Mouse (Mus musculus): ENCODE results near the gene Olfr1176. TPM values are rescaled to one million over a fixed set of nuclear protein-coding genes. Genes with fewer than 3 reads are reported as not detected.

The Olfr1176 gene
- not detected in 2 replicates for polyA plus RNA-seq (2015; fragmentation: Nextera tagmentation; extraction: Ambion mirVana)

GRCm38 (mm10) chr2:88336421-88336820, at the start of gene Olfr1176:
Gene Olfr1176 (plus strand): TSS chr2:88336721.
- Histone ChIP-seq H3K36me3 (ENCODE audit: control insufficient read depth, insufficient read depth) (no peaks in the 10 kb centered on the region), H3K27me3 (replicated peaks; ENCODE audit: control insufficient read depth, insufficient read depth, low read length) (no peaks in the 10 kb centered on the region), H3K9ac (ENCODE audit: low read depth, low read length) (no peak within 1 kb of the TSS), H3K4me3 (ENCODE audit: low read depth, low read length) (no peak within 1 kb of the TSS), H3K9me3 (ENCODE audit: control insufficient read depth) (no peaks in the 10 kb centered on the region), H3K4me2 (replicated peaks; ENCODE audit: low read depth) (no peak within 1 kb of the TSS), H3K27ac (ENCODE audit: low read depth, low read length) (no peak within 1 kb of the TSS), H3K4me1 (replicated peaks; ENCODE audit: control insufficient read depth, insufficient read depth, low read length) (no peaks in the 10 kb centered on the region)
- WGBS, result 47% methylated on average over 1 of the region's 1 CpGs
- ATAC-seq, result no peak
- TF ChIP-seq CTCF (IDR thresholded peaks at IDR 0.05; ENCODE audit: low read depth), result no peak

- no peaks in the 10 kb centered on the region for H3K27me3 ChIP-seq (replicated peaks; ENCODE audit: control insufficient read depth, insufficient read depth, low read length)
- no peak for TF ChIP-seq CTCF (IDR thresholded peaks at IDR 0.05; ENCODE audit: low read depth)
- H3K9ac ChIP-seq (ENCODE audit: low read depth, low read length), result no peak within 1 kb of the TSS
- no peaks in the 10 kb centered on the region for H3K4me1 ChIP-seq (replicated peaks; ENCODE audit: control insufficient read depth, insufficient read depth, low read length)
- ATAC-seq, result no peak
- no peak within 1 kb of the TSS for H3K27ac ChIP-seq (ENCODE audit: low read depth, low read length)
- H3K9me3 ChIP-seq (ENCODE audit: control insufficient read depth), result no peaks in the 10 kb centered on the region
- H3K4me2 ChIP-seq (replicated peaks; ENCODE audit: low read depth), result no peak within 1 kb of the TSS
- no peak within 1 kb of the TSS for H3K4me3 ChIP-seq (ENCODE audit: low read depth, low read length)
- 87% methylated on average over 4 of the region's 4 CpGs for WGBS
- H3K36me3 ChIP-seq (ENCODE audit: control insufficient read depth, insufficient read depth), result no peaks in the 10 kb centered on the region
Measured at GRCm38 (mm10) chr2:88315035-88315434, 21.5 kb upstream of the Olfr1176 start, which contains the start of gene Olfr1174-ps. Gene Olfr1174-ps (minus strand): TSS chr2:88315135.

DNA sequence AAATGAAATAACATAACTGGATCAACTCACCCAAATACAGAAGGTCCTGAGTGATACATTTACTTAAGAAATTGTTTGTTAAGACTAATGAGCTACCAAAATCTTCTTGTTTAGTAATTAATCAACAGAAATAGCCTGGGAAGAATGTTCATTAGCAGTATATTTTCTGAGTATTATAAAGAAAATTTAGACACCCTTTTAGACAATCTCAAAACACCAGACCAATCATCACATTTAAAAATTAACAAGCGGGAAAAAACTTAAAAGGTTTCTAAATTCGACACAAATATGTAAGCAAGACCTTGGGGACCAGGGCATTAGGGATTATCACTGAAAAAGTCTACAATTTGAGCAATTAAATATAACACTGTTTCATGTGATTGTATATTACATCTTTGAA, 9.4 kb upstream of the Olfr1176 start, which contains the start of gene Olfr1175-ps:
Gene Olfr1175-ps (minus strand): TSS at position 101 of the 400 bp plus-strand sequence.
- Histone ChIP-seq H3K36me3 (ENCODE audit: control insufficient read depth, insufficient read depth) (no peaks in the 10 kb centered on the region), H3K9ac (ENCODE audit: low read depth, low read length) (no peak within 1 kb of the TSS), H3K27ac (ENCODE audit: low read depth, low read length) (no peak within 1 kb of the TSS), H3K9me3 (ENCODE audit: control insufficient read depth) (no peaks in the 10 kb centered on the region), H3K4me2 (replicated peaks; ENCODE audit: low read depth) (no peak within 1 kb of the TSS), H3K27me3 (replicated peaks; ENCODE audit: control insufficient read depth, insufficient read depth, low read length) (no peaks in the 10 kb centered on the region), H3K4me1 (replicated peaks; ENCODE audit: control insufficient read depth, insufficient read depth, low read length) (no peaks in the 10 kb centered on the region), H3K4me3 (ENCODE audit: low read depth, low read length) (no peak within 1 kb of the TSS)
- ATAC-seq, result no peak
- WGBS, result 81% methylated on average over 2 of the region's 2 CpGs
- TF ChIP-seq CTCF (IDR thresholded peaks at IDR 0.05; ENCODE audit: low read depth), result no peak

DNA sequence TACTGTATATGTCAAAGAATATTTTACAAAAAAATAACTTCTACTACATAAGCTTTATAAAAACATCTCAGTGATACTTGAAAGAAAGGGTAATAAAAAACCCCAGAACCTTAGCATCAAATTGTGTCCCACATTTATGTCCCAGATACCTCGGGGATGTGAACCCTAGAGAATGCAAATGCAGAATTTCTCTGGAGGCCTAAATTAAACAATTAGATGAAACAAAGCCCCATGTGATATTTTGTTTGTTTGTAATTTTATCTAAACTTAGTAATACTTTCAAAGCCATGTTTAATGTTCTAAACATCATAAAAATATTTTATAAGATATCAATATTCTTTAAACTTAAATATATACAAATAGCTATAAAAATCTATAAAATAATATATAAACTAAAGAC, 9.9 kb downstream of the Olfr1176 start, which contains the start of gene Olfr1177-ps:
Gene Olfr1177-ps (minus strand): TSS at position 101 of the 400 bp plus-strand sequence.
- ATAC-seq, result no peak
- Histone ChIP-seq H3K36me3 (ENCODE audit: control insufficient read depth, insufficient read depth) (no peaks in the 10 kb centered on the region), H3K9ac (ENCODE audit: low read depth, low read length) (no peak within 1 kb of the TSS), H3K4me1 (replicated peaks; ENCODE audit: control insufficient read depth, insufficient read depth, low read length) (no peaks in the 10 kb centered on the region), H3K9me3 (ENCODE audit: control insufficient read depth) (no peaks in the 10 kb centered on the region), H3K4me2 (replicated peaks; ENCODE audit: low read depth) (no peak within 1 kb of the TSS), H3K27me3 (replicated peaks; ENCODE audit: control insufficient read depth, insufficient read depth, low read length) (no peaks in the 10 kb centered on the region), H3K27ac (ENCODE audit: low read depth, low read length) (no peak within 1 kb of the TSS), H3K4me3 (ENCODE audit: low read depth, low read length) (no peak within 1 kb of the TSS)
- TF ChIP-seq CTCF (IDR thresholded peaks at IDR 0.05; ENCODE audit: low read depth), result no peak
- 78% methylated on average over 1 of the region's 1 CpGs for WGBS

DNA sequence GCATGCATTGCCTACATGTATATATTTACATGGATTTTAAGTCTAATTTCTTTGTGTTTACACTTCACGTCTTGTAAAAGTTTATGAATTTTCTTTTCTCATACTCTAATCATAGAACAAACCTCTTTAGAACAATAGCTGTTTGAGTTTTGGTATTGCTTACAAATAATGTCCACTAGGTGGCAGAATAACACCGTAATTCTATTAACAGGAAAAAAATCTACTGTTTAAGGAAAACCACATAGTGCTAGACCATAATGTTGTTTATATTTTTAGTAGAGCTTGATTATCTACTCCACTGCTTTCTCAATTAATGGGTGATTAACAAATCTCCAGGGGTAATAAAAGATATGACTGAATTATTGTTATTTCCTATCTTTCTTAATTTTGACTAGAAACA, 19.8 kb downstream of the Olfr1176 start:
- Histone ChIP-seq H3K4me1 (replicated peaks; ENCODE audit: control insufficient read depth, insufficient read depth, low read length) (no peaks in the 10 kb centered on the region), H3K36me3 (ENCODE audit: control insufficient read depth, insufficient read depth) (no peaks in the 10 kb centered on the region), H3K27ac (ENCODE audit: low read depth, low read length) (no peak overlapping the region), H3K9me3 (ENCODE audit: control insufficient read depth) (no peaks in the 10 kb centered on the region), H3K4me3 (ENCODE audit: low read depth, low read length) (no peak overlapping the region), H3K9ac (ENCODE audit: low read depth, low read length) (no peak overlapping the region), H3K27me3 (replicated peaks; ENCODE audit: control insufficient read depth, insufficient read depth, low read length) (no peaks in the 10 kb centered on the region), H3K4me2 (replicated peaks; ENCODE audit: low read depth) (no peak overlapping the region)
- ATAC-seq, result no peak
- TF ChIP-seq CTCF (IDR thresholded peaks at IDR 0.05; ENCODE audit: low read depth), result peak; percentile 67
- 0% methylated on average over 2 of the region's 2 CpGs for WGBS

DNA sequence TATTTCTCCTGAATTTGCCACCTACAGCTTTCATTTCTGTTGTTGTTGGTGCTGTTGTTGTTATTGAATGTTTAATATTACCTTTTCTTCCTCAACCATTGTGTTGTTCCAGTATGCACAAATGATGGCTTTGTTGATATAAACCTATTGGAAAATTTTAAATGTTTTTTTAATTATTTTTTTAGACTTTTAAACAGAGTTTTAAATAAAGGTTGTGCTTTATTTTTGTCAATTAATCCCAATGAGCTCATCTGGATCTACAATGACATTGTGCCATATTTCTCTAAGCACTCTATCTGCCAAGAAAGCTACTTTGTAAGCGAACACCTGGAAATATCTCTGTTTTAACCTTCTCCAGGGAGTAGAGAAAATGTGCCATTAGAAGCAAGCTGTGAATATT, 50.2 kb downstream of the Olfr1176 start, which contains the start of gene Olfr1178:
Gene Olfr1178 (plus strand): TSS at position 301 of the 400 bp plus-strand sequence.
- no peak within 1 kb of the TSS for H3K4me3 ChIP-seq (ENCODE audit: low read depth, low read length)
- H3K27ac ChIP-seq (ENCODE audit: low read depth, low read length), result no peak within 1 kb of the TSS
- no peak for ATAC-seq
- no peaks in the 10 kb centered on the region for H3K36me3 ChIP-seq (ENCODE audit: control insufficient read depth, insufficient read depth)
- no peak for TF ChIP-seq CTCF (IDR thresholded peaks at IDR 0.05; ENCODE audit: low read depth)
- H3K4me1 ChIP-seq (replicated peaks; ENCODE audit: control insufficient read depth, insufficient read depth, low read length), result no peaks in the 10 kb centered on the region
- H3K4me2 ChIP-seq (replicated peaks; ENCODE audit: low read depth), result no peak within 1 kb of the TSS
- WGBS, result 91% methylated on average over 1 of the region's 1 CpGs
- no peaks in the 10 kb centered on the region for H3K27me3 ChIP-seq (replicated peaks; ENCODE audit: control insufficient read depth, insufficient read depth, low read length)
- no peak within 1 kb of the TSS for H3K9ac ChIP-seq (ENCODE audit: low read depth, low read length)
- H3K9me3 ChIP-seq (ENCODE audit: control insufficient read depth), result no peaks in the 10 kb centered on the region

Other genes starting within 250 kb of the Olfr1176 start
- not detected in 2 replicates for gene Olfr1164, start 242.8 kb upstream of the Olfr1176 start, polyA plus RNA-seq (2015; fragmentation: Nextera tagmentation; extraction: Ambion mirVana)
- gene Olfr1166, start 208.4 kb upstream of the Olfr1176 start, polyA plus RNA-seq (2015; fragmentation: Nextera tagmentation; extraction: Ambion mirVana), result not detected in 2 replicates
- gene Olfr1167, start 181.5 kb upstream of the Olfr1176 start, polyA plus RNA-seq (2015; fragmentation: Nextera tagmentation; extraction: Ambion mirVana), result not detected in 2 replicates
- not detected in 2 replicates for gene Olfr1168, start 154.8 kb upstream of the Olfr1176 start, polyA plus RNA-seq (2015; fragmentation: Nextera tagmentation; extraction: Ambion mirVana)
- not detected in 2 replicates for gene Olfr1170, start 108.4 kb upstream of the Olfr1176 start, polyA plus RNA-seq (2015; fragmentation: Nextera tagmentation; extraction: Ambion mirVana)
- 0.03 TPM in 1 of 2 replicates, not detected in the other for gene Olfr1173, start 56.8 kb upstream of the Olfr1176 start, polyA plus RNA-seq (2015; fragmentation: Nextera tagmentation; extraction: Ambion mirVana)
- not detected in 2 replicates for gene Olfr1174-ps, start 21.6 kb upstream of the Olfr1176 start, polyA plus RNA-seq (2015; fragmentation: Nextera tagmentation; extraction: Ambion mirVana)
- gene Olfr1175-ps, start 9.5 kb upstream of the Olfr1176 start, polyA plus RNA-seq (2015; fragmentation: Nextera tagmentation; extraction: Ambion mirVana), result not detected in 2 replicates
- gene Olfr1177-ps, start 9.8 kb downstream of the Olfr1176 start, polyA plus RNA-seq (2015; fragmentation: Nextera tagmentation; extraction: Ambion mirVana), result not detected in 2 replicates
- not detected in 2 replicates for gene Olfr1178, start 50.3 kb downstream of the Olfr1176 start, polyA plus RNA-seq (2015; fragmentation: Nextera tagmentation; extraction: Ambion mirVana)
- not detected in 2 replicates for gene Olfr1179, start 69.7 kb downstream of the Olfr1176 start, polyA plus RNA-seq (2015; fragmentation: Nextera tagmentation; extraction: Ambion mirVana)
- not detected in 2 replicates for gene Olfr1180, start 82.4 kb downstream of the Olfr1176 start, polyA plus RNA-seq (2015; fragmentation: Nextera tagmentation; extraction: Ambion mirVana)
- not detected in 2 replicates for gene Olfr1181, start 89.5 kb downstream of the Olfr1176 start, polyA plus RNA-seq (2015; fragmentation: Nextera tagmentation; extraction: Ambion mirVana)
- not detected in 2 replicates for gene Gm13757, start 112.4 kb downstream of the Olfr1176 start, polyA plus RNA-seq (2015; fragmentation: Nextera tagmentation; extraction: Ambion mirVana)
- gene Olfr1183, start 118.1 kb downstream of the Olfr1176 start, polyA plus RNA-seq (2015; fragmentation: Nextera tagmentation; extraction: Ambion mirVana), result not detected in 2 replicates
- not detected in 2 replicates for gene Olfr1184, start 146.9 kb downstream of the Olfr1176 start, polyA plus RNA-seq (2015; fragmentation: Nextera tagmentation; extraction: Ambion mirVana)
- gene Olfr1185-ps1, start 156.6 kb downstream of the Olfr1176 start, polyA plus RNA-seq (2015; fragmentation: Nextera tagmentation; extraction: Ambion mirVana), result not detected in 2 replicates
- gene Olfr1186, start 181.8 kb downstream of the Olfr1176 start, polyA plus RNA-seq (2015; fragmentation: Nextera tagmentation; extraction: Ambion mirVana), result not detected in 2 replicates
- gene Olfr1188, start 220.2 kb downstream of the Olfr1176 start, polyA plus RNA-seq (2015; fragmentation: Nextera tagmentation; extraction: Ambion mirVana), result not detected in 2 replicates
- gene Olfr1189, start 249.7 kb downstream of the Olfr1176 start, polyA plus RNA-seq (2015; fragmentation: Nextera tagmentation; extraction: Ambion mirVana), result not detected in 2 replicates